Comparison of ENCODE assay signal across 15 mouse cellular contexts in genomic region chr9:80306853-80307252, GRCm38 (mm10).
A peak's percentile ranks its signal among the peaks of the same experiment; 100 is the strongest.
DNase-seq lines count a peak whose midpoint lies in the region; ATAC-seq and TF ChIP-seq lines count a peak whose summit lies in the region.
"Had no signal": no experiment of that assay in that cellular context is flagged by ENCODE, and none has a peak within 500 bp of the region (broad histone marks: within the 10 kb centered on the region; RNA-seq: fewer than 3 reads in every experiment).

No protein-coding gene starts in this region.

- H3K27me3 ChIP-seq in forebrain, embryonic 13.5 days = no peaks in the 10 kb centered on the region
- no peaks in the 10 kb centered on the region for H3K27me3 ChIP-seq in hindbrain, postnatal 0 days (ENCODE audit: insufficient read depth, low read length)
- no peaks in the 10 kb centered on the region for H3K27me3 ChIP-seq in midbrain, postnatal 0 days (ENCODE audit: insufficient read depth, low read length)
- no peaks in the 10 kb centered on the region for H3K27me3 ChIP-seq in embryonic facial prominence, embryonic 10.5 days (replicated peaks; ENCODE audit: low read depth, poor library complexity, severe bottlenecking)
- H3K27me3 ChIP-seq: liver, embryonic 13.5 days; Patski had no signal

- WGBS in forebrain, embryonic 13.5 days = 29% methylated on average over 11 of the region's 11 CpGs
- 25% methylated on average over 11 of the region's 11 CpGs for WGBS in hindbrain, postnatal 0 days
- 8% methylated on average over 11 of the region's 11 CpGs for WGBS in midbrain, postnatal 0 days
- WGBS in lung, adult 2 months = 73% methylated on average over 11 of the region's 11 CpGs
- 56% methylated on average over 11 of the region's 11 CpGs for WGBS in embryonic facial prominence, embryonic 10.5 days

- peak; percentile 84 for ATAC-seq in forebrain, embryonic 13.5 days
- peak; percentile 75 for ATAC-seq in hindbrain, postnatal 0 days
- ATAC-seq in midbrain, postnatal 0 days (ENCODE audit: low FRiP score) = peak; percentile 65; the same call in 1 of the 2 replicates
- ATAC-seq: intestine, embryonic 16.5 days; Patski had no signal

- H3K4me1 ChIP-seq in forebrain, embryonic 13.5 days = no peaks in the 10 kb centered on the region
- H3K4me1 ChIP-seq in hindbrain, postnatal 0 days (ENCODE audit: insufficient read depth, low read length) = no peaks in the 10 kb centered on the region
- no peaks in the 10 kb centered on the region for H3K4me1 ChIP-seq in midbrain, postnatal 0 days (ENCODE audit: insufficient read depth, low read length)
- no peaks in the 10 kb centered on the region for H3K4me1 ChIP-seq in lung, adult 2 months (ENCODE audit: control insufficient read depth, insufficient read depth, low read length)
- H3K4me1 ChIP-seq in embryonic facial prominence, embryonic 10.5 days = no peaks in the 10 kb centered on the region
- H3K4me1 ChIP-seq: heart, embryonic 10.5 days; liver, embryonic 13.5 days had no signal

- H3K4me3 ChIP-seq in forebrain, embryonic 13.5 days = peak overlapping the region; percentile 17
- H3K4me3 ChIP-seq in hindbrain, postnatal 0 days (ENCODE audit: low read length) = peak overlapping the region; percentile 18
- H3K4me3 ChIP-seq in midbrain, postnatal 0 days (ENCODE audit: low read depth, low read length) = peak overlapping the region; percentile 23
- no peak overlapping the region for H3K4me3 ChIP-seq in lung, adult 2 months (replicated peaks; ENCODE audit: extremely low read depth, low read depth, low read length)
- H3K4me3 ChIP-seq in embryonic facial prominence, embryonic 10.5 days = no peak overlapping the region
- H3K4me3 ChIP-seq: heart, embryonic 10.5 days; liver, embryonic 13.5 days had no signal

- no peaks in the 10 kb centered on the region for H3K36me3 ChIP-seq in forebrain, embryonic 13.5 days (ENCODE audit: poor library complexity, severe bottlenecking)
- H3K36me3 ChIP-seq in hindbrain, postnatal 0 days (ENCODE audit: insufficient read depth, low read length) = no peaks in the 10 kb centered on the region
- H3K36me3 ChIP-seq in midbrain, postnatal 0 days (ENCODE audit: insufficient read depth, low read length) = no peaks in the 10 kb centered on the region
- no peaks in the 10 kb centered on the region for H3K36me3 ChIP-seq in embryonic facial prominence, embryonic 10.5 days (replicated peaks)
- H3K36me3 ChIP-seq: liver, embryonic 13.5 days had no signal

- DNase-seq in frontal cortex, postnatal 36 days (ENCODE audit: low spot score in 2 of 2) = peak; percentile 7 to 12
- DNase-seq in frontal cortex, adult 2 months (ENCODE audit: extremely low spot score in 1 of 2, low spot score in 1 of 2) = no peak
- peak; percentile 61 for DNase-seq in hindbrain, postnatal 0 days (ENCODE audit: low spot score)
- peak; percentile 50 for DNase-seq in midbrain, postnatal 0 days (ENCODE audit: low spot score)
- DNase-seq in lung, adult 2 months = no peak
- no peak for DNase-seq in embryonic facial prominence, embryonic 10.5 days (ENCODE audit: low spot score)
- no peak for DNase-seq in thymus, postnatal 10 days (ENCODE audit: low spot score in 2 of 2)
- DNase-seq: cerebellum, postnatal 36 days; kidney, postnatal 4 days; liver, embryonic 13.5 days; lung, postnatal 4 days had no signal

- H3K9me3 ChIP-seq in forebrain, embryonic 13.5 days (replicated peaks) = no peaks in the 10 kb centered on the region
- H3K9me3 ChIP-seq in hindbrain, postnatal 0 days (ENCODE audit: low read length) = no peaks in the 10 kb centered on the region
- no peaks in the 10 kb centered on the region for H3K9me3 ChIP-seq in midbrain, postnatal 0 days (ENCODE audit: low read length)
- no peaks in the 10 kb centered on the region for H3K9me3 ChIP-seq in embryonic facial prominence, embryonic 10.5 days
- H3K9me3 ChIP-seq: heart, embryonic 10.5 days; liver, embryonic 13.5 days had no signal

- peak overlapping the region; percentile 45 for H3K9ac ChIP-seq in forebrain, embryonic 13.5 days
- 0 out of 2 replicates have a peak overlapping the region, but pooled peaks have one; percentile 30 for H3K9ac ChIP-seq in hindbrain, postnatal 0 days (replicated peaks; ENCODE audit: low read length)
- peak overlapping the region; percentile 47 for H3K9ac ChIP-seq in midbrain, postnatal 0 days (replicated peaks; ENCODE audit: low read length, poor library complexity, severe bottlenecking)
- H3K9ac ChIP-seq: liver, embryonic 13.5 days had no signal

- H3K4me2 ChIP-seq in forebrain, embryonic 13.5 days = peak overlapping the region; percentile 40
- peak overlapping the region; percentile 47 for H3K4me2 ChIP-seq in hindbrain, postnatal 0 days (ENCODE audit: low read depth, low read length)
- H3K4me2 ChIP-seq in midbrain, postnatal 0 days (ENCODE audit: low read depth, low read length, poor library complexity, severe bottlenecking) = peak overlapping the region; percentile 39
- H3K4me2 ChIP-seq: liver, embryonic 13.5 days had no signal

- no peak for TF ChIP-seq POLR2A in lung, adult 2 months (IDR thresholded peaks at IDR 0.05; ENCODE audit: borderline replicate concordance, extremely low read depth, low read depth, low read length)

- peak overlapping the region; percentile 59 for H3K27ac ChIP-seq in forebrain, embryonic 13.5 days
- 0 out of 2 replicates have a peak overlapping the region, but pooled peaks have one; percentile 29 for H3K27ac ChIP-seq in hindbrain, postnatal 0 days
- peak overlapping the region; percentile 19; the same call in 1 of the 2 replicates for H3K27ac ChIP-seq in midbrain, postnatal 0 days (ENCODE audit: low read depth, low read length)
- no peak overlapping the region for H3K27ac ChIP-seq in embryonic facial prominence, embryonic 10.5 days (replicated peaks)
- H3K27ac ChIP-seq: heart, embryonic 10.5 days; liver, embryonic 13.5 days had no signal

- peak; percentile 40; the same call in 1 of the 2 replicates for TF ChIP-seq CTCF in hindbrain, postnatal 0 days (IDR thresholded peaks at IDR 0.05; ENCODE audit: low read depth)
- peak; percentile 61 for TF ChIP-seq CTCF in midbrain, postnatal 0 days (IDR thresholded peaks at IDR 0.05)
- TF ChIP-seq CTCF in lung, adult 2 months (IDR thresholded peaks at IDR 0.05; ENCODE audit: insufficient read depth, low read length) = no peak

Comparison
In these comparisons a context has a peak if more than half of its experiments do, and no peak if none do; other contexts are left out.
1. DNase-seq: peak in frontal cortex, postnatal 36 days (2 of 2), hindbrain, postnatal 0 days (single experiment) and midbrain, postnatal 0 days (single experiment); none in frontal cortex, adult 2 months (0 of 2), lung, adult 2 months (single experiment), embryonic facial prominence, embryonic 10.5 days (single experiment) and thymus, postnatal 10 days (0 of 2).
2. H3K4me3 ChIP-seq: peak in forebrain, embryonic 13.5 days (single experiment), hindbrain, postnatal 0 days (single experiment) and midbrain, postnatal 0 days (single experiment); none in lung, adult 2 months (single experiment) and embryonic facial prominence, embryonic 10.5 days (single experiment).
3. Peak in every context shown above with its lines, with median percentiles within 50 percentile points of each other: ATAC-seq, H3K4me2 ChIP-seq and H3K9ac ChIP-seq.